Mouse (Mus musculus) intestine, postnatal 0 days (tissue): ENCODE data around the gene Tmem192. TPM values are rescaled to one million over a fixed set of nuclear protein-coding genes. Genes with fewer than 3 reads are reported as not detected.

ENCODE experiments used
- ATAC-seq: fragments of 200-750 bp; cut with Nextera tagmentation; 2 replicates; pipeline ENCODE4 v1.8.0; 2017; ENCODE audit warnings: mild to moderate bottlenecking, moderate TSS enrichment, moderate library complexity
- H3K27ac ChIP-seq: fragments of 300-500 bp; sonication (generic); 2 replicates; pipeline ENCODE4 v1.5.1; 2014; ENCODE audit warnings: mild to moderate bottlenecking, low read depth, low read length, moderate library complexity
- H3K27me3 ChIP-seq: fragments of 300-500 bp; sonication (generic); replicated peaks from 2 replicates; pipeline ENCODE4 v1.6.1; 2014; ENCODE audit warnings: low read length, mixed read lengths; ENCODE audit not compliant: control insufficient read depth, insufficient read depth
- H3K36me3 ChIP-seq: fragments of 300-500 bp; sonication (generic); 2 replicates; pipeline ENCODE4 v1.6.1; 2014; ENCODE audit warnings: mild to moderate bottlenecking, moderate library complexity; ENCODE audit not compliant: control insufficient read depth, insufficient read depth
- H3K4me1 ChIP-seq: fragments of 300-500 bp; sonication (generic); replicated peaks from 2 replicates; pipeline ENCODE4 v1.6.1; 2014; ENCODE audit warnings: antibody characterized with exemption, low read length, mixed read lengths; ENCODE audit not compliant: control insufficient read depth, insufficient read depth
- H3K4me2 ChIP-seq: fragments of 300-500 bp; sonication (generic); replicated peaks from 2 replicates; pipeline ENCODE4 v1.6.1; 2014; ENCODE audit warnings: low read depth, mild to moderate bottlenecking, moderate library complexity
- H3K4me3 ChIP-seq: fragments of 300-500 bp; sonication (generic); 2 replicates; pipeline ENCODE4 v1.5.1; 2014; ENCODE audit warnings: low read depth, low read length
- H3K9ac ChIP-seq: fragments of 300-500 bp; sonication (generic); 2 replicates; pipeline ENCODE4 v1.6.1; 2014; ENCODE audit warnings: mild to moderate bottlenecking, low read depth, low read length
- H3K9me3 ChIP-seq: fragments of 300-500 bp; sonication (generic); 2 replicates; pipeline ENCODE4 v1.6.1; 2016; ENCODE audit warnings: mixed run types; ENCODE audit not compliant: control insufficient read depth
- CTCF ChIP-seq: sonication (generic); IDR thresholded peaks from 2 replicates; pipeline ENCODE4 v1.5.1; 2016; ENCODE audit warnings: low read depth, mild to moderate bottlenecking, control low read depth, antibody characterized with exemption, moderate library complexity
- WGBS: fragments of 180-500 bp; shearing (Covaris S2); extraction: QIAGEN DNeasy Blood & Tissue Kit; methylation state at CpG from one replicate; pipeline ENCODE4 v1.1.7; 2014; 5-methylcytosine and 5-hydroxymethylcytosine counted together
- polyA plus RNA-seq: library from polyadenylated mRNA; unstranded; fragments of >200 nt; fragmentation: Nextera tagmentation; extraction: Ambion mirVana; gene quantifications from 2 replicates; pipeline ENCODE4 v1.2.1, GENCODE M21; 2015

Tmem192 gene
- polyA plus RNA-seq, 1 experiment from 2014 or later, result 89.2 TPM

GRCm38 (mm10) chr8:64941019-64941418 lies 6.0 kb upstream of the Tmem192 start:
- Histone ChIP-seq H3K4me2 (no peak overlapping the region), H3K36me3 (no peaks in the 10 kb centered on the region), H3K27me3 (no peaks in the 10 kb centered on the region; the same call in 1 of the 2 replicates), H3K4me1 (no peaks in the 10 kb centered on the region), H3K9me3 (no peaks in the 10 kb centered on the region), H3K9ac (no peak overlapping the region), H3K27ac (no peak overlapping the region), H3K4me3 (no peak overlapping the region)
- no peak for TF ChIP-seq CTCF
- 79% methylated on average over 8 of the region's 8 CpGs for WGBS
- no peak for ATAC-seq

GRCm38 (mm10) chr8:64941495-64941894 lies 5.5 kb upstream of the Tmem192 start:
- peak; percentile 98 for TF ChIP-seq CTCF
- Histone ChIP-seq H3K27me3 (no peaks in the 10 kb centered on the region; the same call in 1 of the 2 replicates), H3K36me3 (no peaks in the 10 kb centered on the region), H3K4me2 (no peak overlapping the region), H3K4me3 (no peak overlapping the region), H3K9me3 (no peaks in the 10 kb centered on the region), H3K9ac (no peak overlapping the region), H3K4me1 (no peaks in the 10 kb centered on the region), H3K27ac (no peak overlapping the region)
- WGBS, result 11% methylated on average over 9 of the region's 9 CpGs
- peak; percentile 15 for ATAC-seq

GRCm38 (mm10) chr8:64942946-64943345 lies 4.0 kb upstream of the Tmem192 start:
- no peak overlapping the region for H3K27ac ChIP-seq
- no peak for TF ChIP-seq CTCF
- no peaks in the 10 kb centered on the region for H3K36me3 ChIP-seq
- no peaks in the 10 kb centered on the region for H3K4me1 ChIP-seq
- WGBS, result 20% methylated on average over 5 of the region's 5 CpGs
- no peak for ATAC-seq
- H3K4me3 ChIP-seq, result no peak overlapping the region
- no peaks in the 10 kb centered on the region; the same call in 1 of the 2 replicates for H3K27me3 ChIP-seq
- H3K9me3 ChIP-seq, result no peaks in the 10 kb centered on the region
- no peak overlapping the region for H3K9ac ChIP-seq
- H3K4me2 ChIP-seq, result no peak overlapping the region

GRCm38 (mm10) chr8:64944831-64945230 lies 2.2 kb upstream of the Tmem192 start:
- TF ChIP-seq CTCF, result peak; percentile 65
- Histone ChIP-seq H3K4me3 (no peak overlapping the region), H3K4me1 (no peaks in the 10 kb centered on the region; the same call in 1 of the 2 replicates), H3K9ac (no peak overlapping the region), H3K27ac (no peak overlapping the region), H3K4me2 (no peak overlapping the region), H3K9me3 (no peaks in the 10 kb centered on the region), H3K36me3 (no peaks in the 10 kb centered on the region), H3K27me3 (no peaks in the 10 kb centered on the region; the same call in 1 of the 2 replicates)
- no peak for ATAC-seq
- WGBS, result 32% methylated on average over 5 of the region's 5 CpGs

- Histone ChIP-seq H3K4me1 (no peaks in the 10 kb centered on the region; the same call in 1 of the 2 replicates), H3K4me2 (no peak overlapping the region), H3K9ac (no peak overlapping the region), H3K27ac (no peak overlapping the region), H3K36me3 (no peaks in the 10 kb centered on the region), H3K4me3 (no peak overlapping the region), H3K27me3 (no peaks in the 10 kb centered on the region; the same call in 1 of the 2 replicates), H3K9me3 (no peaks in the 10 kb centered on the region)
- no peak for ATAC-seq
- TF ChIP-seq CTCF, result no peak
- WGBS, result 81% methylated on average over 7 of the region's 7 CpGs
Observed at GRCm38 (mm10) chr8:64945606-64946005, 1.4 kb upstream of the Tmem192 start.

- Histone ChIP-seq H3K4me2 (peak overlapping the region; percentile 72), H3K36me3 (no peaks in the 10 kb centered on the region)
- TF ChIP-seq CTCF, result no peak
Observed at GRCm38 (mm10) chr8:64946441-64946819, 555 bp upstream of the Tmem192 start.

GRCm38 (mm10) chr8:64947698-64948034 lies 681 bp downstream of the Tmem192 start:
- Histone ChIP-seq H3K36me3 (no peaks in the 10 kb centered on the region), H3K4me3 (peak overlapping the region; percentile 76), H3K27me3 (no peaks in the 10 kb centered on the region; the same call in 1 of the 2 replicates), H3K27ac (peak overlapping the region; percentile 92), H3K9me3 (no peaks in the 10 kb centered on the region), H3K4me2 (peak overlapping the region; percentile 72), H3K9ac (peak overlapping the region; percentile 76), H3K4me1 (no peaks in the 10 kb centered on the region; the same call in 1 of the 2 replicates)
- no peak for ATAC-seq
- WGBS, result 8% methylated on average over 10 of the region's 10 CpGs
- TF ChIP-seq CTCF, result no peak

More at GRCm38 (mm10) chr8:64946441-64946819, 555 bp upstream of the Tmem192 start:
- H3K9me3 ChIP-seq, result no peaks in the 10 kb centered on the region
- ATAC-seq, result no peak
- H3K4me1 ChIP-seq, result no peaks in the 10 kb centered on the region; the same call in 1 of the 2 replicates
- peak overlapping the region; percentile 76 for H3K4me3 ChIP-seq
- H3K27ac ChIP-seq, result no peak overlapping the region
- 39% methylated on average over 8 of the region's 8 CpGs for WGBS
- H3K27me3 ChIP-seq, result no peaks in the 10 kb centered on the region; the same call in 1 of the 2 replicates
- H3K9ac ChIP-seq, result no peak overlapping the region
